Mouse (Mus musculus): ENCODE measurements around the gene Defb39. TPM values are rescaled to one million over a fixed set of nuclear protein-coding genes. Genes with fewer than 3 reads are reported as not detected.

Gene Defb39
- not detected in 2 replicates for total RNA-seq (2017)

DNA sequence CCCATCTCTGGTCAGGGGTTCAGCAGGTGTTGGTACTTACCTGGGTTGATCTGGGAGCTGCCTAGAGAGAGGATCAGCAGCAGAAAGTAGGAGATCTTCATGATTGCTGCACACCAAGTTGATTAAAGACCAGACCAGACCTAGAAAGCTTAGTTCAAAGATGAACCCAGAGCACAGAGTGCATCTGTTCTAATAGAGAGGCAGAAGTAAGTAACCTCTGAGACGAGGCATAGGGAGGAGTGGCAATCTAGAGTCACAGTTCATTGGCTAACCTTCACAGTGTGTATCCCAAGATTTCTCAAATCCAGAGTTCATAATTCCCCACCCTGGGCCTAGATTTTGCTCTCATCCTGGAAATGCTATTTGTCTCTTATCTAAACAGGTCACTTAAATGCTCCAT, at the start of gene Defb39:
Defb39 (minus strand) TSS at position 101 of the 400 bp plus-strand sequence.
- ATAC-seq (ENCODE audit: extremely low read depth, insufficient number of reproducible peaks, low FRiP score, poor library complexity, severe bottlenecking): no peak

DNA sequence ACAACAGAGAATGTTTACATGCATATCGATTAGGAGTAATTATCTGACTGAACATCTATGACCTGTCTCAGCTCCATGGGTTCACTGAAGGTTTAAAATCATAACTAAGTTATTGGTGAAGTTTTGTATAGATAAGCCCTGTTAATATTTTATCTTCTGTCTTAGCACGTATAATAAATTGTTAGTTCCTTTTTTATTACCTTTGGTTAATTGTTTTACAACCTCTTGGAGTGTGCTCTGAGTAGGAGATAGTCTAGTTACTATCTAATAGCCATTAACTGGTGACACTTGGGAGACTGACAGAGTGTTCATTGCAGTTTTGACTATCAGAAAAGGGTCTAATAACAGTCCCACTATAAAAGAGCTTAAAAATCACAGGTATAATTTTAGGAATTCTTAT, 1.4 kb upstream of the Defb39 start:
- ATAC-seq (ENCODE audit: extremely low read depth, insufficient number of reproducible peaks, low FRiP score, poor library complexity, severe bottlenecking): no peak

DNA sequence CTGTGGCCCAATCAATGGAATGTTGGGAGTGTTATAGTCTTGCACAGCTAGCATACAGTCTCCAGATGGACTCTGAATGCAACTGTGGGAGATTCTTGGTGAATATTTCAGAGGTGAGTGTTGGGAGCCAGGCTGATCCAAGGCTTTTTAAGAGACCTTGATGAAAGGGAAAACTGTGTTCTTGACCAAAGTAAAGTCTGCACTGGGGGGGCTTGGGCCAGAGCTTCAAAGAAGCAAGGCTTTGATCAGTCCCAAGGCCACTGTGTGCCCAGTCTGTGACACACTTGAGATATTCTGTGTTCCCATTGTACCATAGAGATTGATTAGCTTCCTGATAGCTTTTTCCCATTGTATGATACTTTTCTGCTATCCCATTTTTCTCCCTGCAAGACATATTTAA, 1.7 kb downstream of the Defb39 start:
- ATAC-seq (ENCODE audit: extremely low read depth, insufficient number of reproducible peaks, low FRiP score, poor library complexity, severe bottlenecking): no peak

DNA sequence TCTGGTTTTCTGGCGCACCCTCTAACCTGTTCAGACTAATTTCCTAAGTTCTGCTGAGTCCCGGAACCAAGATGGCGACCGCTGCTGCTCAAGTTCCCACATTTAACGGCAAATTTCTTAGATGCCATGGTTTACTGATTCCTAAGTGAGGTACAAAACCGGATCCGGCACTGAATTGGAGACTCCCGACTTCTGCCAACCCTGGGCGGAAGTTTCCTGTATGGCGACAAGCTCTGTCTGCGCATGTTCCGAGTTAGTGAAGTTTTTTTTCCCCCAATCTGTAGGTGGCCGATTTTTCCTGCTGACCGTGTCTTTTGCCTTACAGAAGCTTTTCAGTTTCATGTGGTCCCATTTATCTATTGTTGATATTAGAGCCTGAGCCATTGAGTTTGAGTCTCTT, 19.4 kb downstream of the Defb39 start:
- no peak for ATAC-seq (ENCODE audit: extremely low read depth, insufficient number of reproducible peaks, low FRiP score, poor library complexity, severe bottlenecking)

DNA sequence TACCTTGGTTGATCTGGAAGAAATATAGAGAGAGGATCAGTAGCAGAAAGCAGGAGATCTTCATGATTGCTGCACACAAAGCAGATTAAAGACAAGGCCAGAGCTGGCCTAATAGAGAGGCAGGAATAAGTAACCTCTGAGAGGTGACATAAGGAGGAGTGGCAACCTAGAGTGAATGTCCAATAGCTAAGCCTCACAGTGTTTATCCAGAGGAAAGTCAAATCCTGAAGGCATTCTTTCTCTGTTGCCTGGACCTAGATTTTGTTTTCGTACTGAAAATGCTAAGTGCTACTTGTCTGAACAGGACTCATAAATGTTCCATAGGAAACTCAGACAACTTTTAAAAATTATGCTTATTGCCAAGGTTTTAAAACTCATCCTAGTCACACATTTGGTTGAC, 38.1 kb downstream of the Defb39 start, which contains the start of gene Defb38:
Defb38 (minus strand) TSS at position 101 of the 400 bp plus-strand sequence.
- ATAC-seq (ENCODE audit: extremely low read depth, insufficient number of reproducible peaks, low FRiP score, poor library complexity, severe bottlenecking): no peak

Other genes starting within 250 kb of the Defb39 start
- not detected in 2 replicates for gene Defb40, start 86.6 kb downstream of the Defb39 start, total RNA-seq (2017)
- gene Defb37, start 73.8 kb downstream of the Defb39 start, total RNA-seq (2017): not detected in 2 replicates
- gene Defb38, start 38.2 kb downstream of the Defb39 start, total RNA-seq (2017): not detected in 2 replicates
- not detected in 2 replicates for gene Defb12, start 50.0 kb upstream of the Defb39 start, total RNA-seq (2017)
- not detected in 2 replicates for gene Defb34, start 58.9 kb upstream of the Defb39 start, total RNA-seq (2017)
- gene Gm45826, start 76.0 kb upstream of the Defb39 start, total RNA-seq (2017): 4.5 TPM in 1 of 2 replicates, not detected in the other
- gene Defb14, start 129.5 kb upstream of the Defb39 start, total RNA-seq (2017): 7.0 TPM in 1 of 2 replicates, not detected in the other
- not detected in 2 replicates for gene Defb4, start 133.9 kb upstream of the Defb39 start, total RNA-seq (2017)
- not detected in 2 replicates for gene Defb6, start 160.7 kb upstream of the Defb39 start, total RNA-seq (2017)
- gene Defb46, start 175.1 kb upstream of the Defb39 start, total RNA-seq (2017): not detected in 2 replicates
- gene Defb5, start 182.8 kb upstream of the Defb39 start, total RNA-seq (2017): not detected in 2 replicates
- gene Defb3, start 228.6 kb upstream of the Defb39 start, total RNA-seq (2017): not detected in 2 replicates

Measured in neutrophil, adult 5-6 weeks (primary cell).